Mouse (Mus musculus) G1E (cell line): ENCODE measurements around the gene Olfr1350. TPM values are rescaled to one million over a fixed set of nuclear protein-coding genes. Genes with fewer than 3 reads are reported as not detected.
"Not testable (repeated sequence)": the region's sequence is repeated elsewhere in the genome, so short reads cannot be mapped to it uniquely, and the experiment has no call there.

Experiments used
- ATAC-seq: 2 replicates; pipeline ENCODE4 v1.8.0; 2016; ENCODE audit warnings: mild to moderate bottlenecking; ENCODE audit not compliant: insufficient number of reproducible peaks, poor library complexity, low FRiP score, severe bottlenecking; ENCODE audit errors: extremely low read depth
- DNase-seq: peaks from one replicate; pipeline ENCODE4 v3.0.0; 2012; ENCODE audit warnings: low spot score
- H3K27me3 ChIP-seq: 2 replicates; pipeline ENCODE4 v1.6.1; 2012; ENCODE audit warnings: mild to moderate bottlenecking, low read length, inconsistent platforms; ENCODE audit not compliant: insufficient read depth
- H3K36me3 ChIP-seq: replicated peaks from 2 replicates; pipeline ENCODE3; 2012; ENCODE audit warnings: mild to moderate bottlenecking, inconsistent platforms
- H3K4me1 ChIP-seq: 2 replicates; pipeline ENCODE4 v1.6.1; 2012; ENCODE audit warnings: low read depth, low read length, inconsistent platforms, mixed read lengths; ENCODE audit not compliant: insufficient read depth
- H3K4me3 ChIP-seq: 2 replicates; pipeline ENCODE4 v1.5.1; 2012; ENCODE audit warnings: low read depth, mild to moderate bottlenecking, inconsistent platforms, low read length, moderate library complexity, mixed read lengths
- H3K9me3 ChIP-seq: replicated peaks from 2 replicates; pipeline ENCODE4 v1.6.1; 2012; ENCODE audit warnings: inconsistent platforms
- CTCF ChIP-seq: IDR thresholded peaks from 2 replicates; pipeline ENCODE4 v1.5.1; 2012; ENCODE audit warnings: low read depth, low read length, inconsistent platforms, mixed read lengths
- GATA1 ChIP-seq: IDR thresholded peaks from 2 replicates; pipeline ENCODE4 v1.6.1; 2012; ENCODE audit warnings: borderline replicate concordance, low read length, inconsistent platforms, mixed read lengths
- GATA2 ChIP-seq: IDR thresholded peaks from 2 replicates; pipeline ENCODE4 v1.6.1; 2012; ENCODE audit warnings: low read depth, low read length, inconsistent platforms, borderline replicate concordance
- POLR2AphosphoS5 ChIP-seq: IDR thresholded peaks from 2 replicates; pipeline ENCODE4 v1.6.1; 2012; ENCODE audit warnings: low read depth, low read length, inconsistent platforms; ENCODE audit not compliant: insufficient replicate concordance
- TAL1 ChIP-seq: conservative IDR thresholded peaks from 2 replicates; pipeline ENCODE4 v1.6.1; 2012; ENCODE audit warnings: low read depth, low read length, inconsistent platforms, mixed read lengths
- polyA plus RNA-seq: library from polyadenylated mRNA; stranded (reverse); fragments of >175 nt; gene quantifications from 2 replicates; pipeline ENCODE4 v1.2.3, GENCODE M21; 2012
- total RNA-seq, 2 experiments: library from RNA; stranded (forward) in 1 of 2; stranded (reverse) in 1 of 2; fragments of 200-1000 nt in 1 of 2; fragments of >200 nt in 1 of 2; fragmentation: Nextera tagmentation in 1 of 2; gene quantifications; 2 replicates each; pipeline ENCODE4 v1.2.3; 2014 to 2017

Olfr1350 gene
- total RNA-seq (2014; fragmentation: Nextera tagmentation) (not detected in 2 replicates), total RNA-seq (2017) (0.05 and 0.29 TPM in 2 replicates), polyA plus RNA-seq (not detected in 2 replicates)

DNA sequence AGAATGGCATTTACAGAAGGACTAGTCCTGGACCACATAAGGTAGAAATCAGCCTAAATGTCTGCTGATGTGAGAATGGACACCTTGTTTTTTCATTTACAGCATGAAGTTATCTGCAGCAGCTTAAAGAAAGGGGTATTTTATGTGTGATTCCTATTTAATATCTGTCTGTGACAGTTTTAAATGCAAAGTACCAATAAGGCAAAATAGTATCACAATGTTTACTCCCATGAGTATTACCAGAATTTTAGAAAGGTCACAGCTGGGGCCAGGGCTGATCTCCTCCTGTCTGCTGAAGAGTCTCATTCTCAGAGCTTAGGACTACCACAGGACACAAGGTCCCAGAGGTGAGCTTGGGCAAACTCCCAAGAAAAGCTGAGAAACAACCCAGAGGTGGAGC, at the start of gene Olfr1350:
TSS of gene Olfr1350 (plus strand) at position 301 of the 400 bp plus-strand sequence.
- Histone ChIP-seq H3K9me3 (no peaks in the 10 kb centered on the region), H3K4me3 (no peak within 1 kb of the TSS), H3K27me3 (no peaks in the 10 kb centered on the region), H3K4me1 (no peaks in the 10 kb centered on the region), H3K36me3 (no peaks in the 10 kb centered on the region)
- DNase-seq: no peak
- TF ChIP-seq CTCF (no peak), POLR2AphosphoS5 (no peak), GATA2 (no peak), GATA1 (no peak), TAL1 (no peak)
- ATAC-seq: no peak

- ATAC-seq (no peak), DNase-seq (no peak)
- Histone ChIP-seq H3K36me3 (no peaks in the 10 kb centered on the region), H3K9me3 (peaks cover 2% of the 10 kb centered on the region; the same call in 1 of the 2 replicates), H3K27me3 (no peaks in the 10 kb centered on the region), H3K4me1 (no peaks in the 10 kb centered on the region), H3K4me3 (no peak overlapping the region)
- TF ChIP-seq POLR2AphosphoS5: no peak
- TF ChIP-seq GATA2: no peak
- no peak for TF ChIP-seq GATA1
- TF ChIP-seq TAL1: no peak
- TF ChIP-seq CTCF: no peak
Observed at GRCm38 (mm10) chr7:6521666-6522065, 43.0 kb upstream of the Olfr1350 start.

- H3K27me3 ChIP-seq: no peaks in the 10 kb centered on the region
- peaks cover 2% of the 10 kb centered on the region; the same call in 1 of the 2 replicates for H3K9me3 ChIP-seq
- H3K4me3 ChIP-seq: no peak within 1 kb of the TSS
- TF ChIP-seq POLR2AphosphoS5: no peak
- no peak for TF ChIP-seq GATA2
- no peaks in the 10 kb centered on the region for H3K4me1 ChIP-seq
- DNase-seq: no peak
- no peaks in the 10 kb centered on the region for H3K36me3 ChIP-seq
- no peak for ATAC-seq
Observed at GRCm38 (mm10) chr7:6522850-6523249, 41.8 kb upstream of the Olfr1350 start, which contains the start of gene Olfr1349. Gene Olfr1349 (minus strand): TSS chr7:6522950.

DNA sequence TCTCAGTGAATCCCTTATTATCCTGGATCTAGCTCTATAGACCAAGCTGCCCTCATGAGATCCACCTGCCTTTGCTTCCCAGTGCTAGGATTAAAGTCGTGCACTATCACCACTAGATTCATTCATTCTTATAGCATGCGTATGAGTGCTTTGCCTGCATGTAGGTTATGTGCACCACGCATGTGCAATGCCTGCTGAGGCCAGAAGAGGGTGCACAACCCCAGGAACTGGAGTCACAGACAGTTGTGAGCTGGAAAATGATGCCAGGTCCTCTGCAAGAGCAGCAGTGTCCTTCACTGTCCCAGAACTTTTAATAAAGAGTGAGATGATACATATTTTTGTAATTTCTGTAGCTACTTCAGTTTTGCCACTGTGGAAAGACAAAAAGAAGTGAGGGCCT, 39.6 kb upstream of the Olfr1350 start:
- no peaks in the 10 kb centered on the region for H3K4me1 ChIP-seq
- H3K4me3 ChIP-seq: no peak overlapping the region
- no peak for DNase-seq
- H3K36me3 ChIP-seq: no peaks in the 10 kb centered on the region
- H3K27me3 ChIP-seq: no peaks in the 10 kb centered on the region
- no peak for TF ChIP-seq TAL1
- TF ChIP-seq CTCF: no peak
- TF ChIP-seq GATA1: no peak
- no peak for TF ChIP-seq POLR2AphosphoS5
- TF ChIP-seq GATA2: no peak
- H3K9me3 ChIP-seq: peaks cover 2% of the 10 kb centered on the region; the same call in 1 of the 2 replicates
- no peak for ATAC-seq

DNA sequence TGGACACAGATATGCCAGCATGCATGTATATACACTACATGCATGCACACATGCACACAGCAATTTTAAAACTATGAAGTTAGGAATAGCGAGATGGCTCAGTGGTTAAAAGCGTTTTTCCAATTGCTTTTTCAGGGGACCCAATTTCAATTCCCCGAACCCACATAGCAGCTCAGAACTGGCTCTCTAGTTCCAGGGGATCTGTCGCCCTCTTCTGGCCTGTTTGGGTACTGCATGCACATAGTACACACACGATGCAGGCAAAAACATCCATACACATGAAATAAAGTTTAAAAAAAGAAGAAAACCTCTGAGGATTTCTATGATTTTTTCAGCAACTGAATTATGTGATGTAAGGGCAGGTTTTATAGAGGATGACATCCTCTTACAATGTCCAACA, 38.5 kb upstream of the Olfr1350 start:
- peaks cover 2% of the 10 kb centered on the region; the same call in 1 of the 2 replicates for H3K9me3 ChIP-seq
- peak; percentile 59 for TF ChIP-seq CTCF
- no peak for TF ChIP-seq GATA1
- no peak for ATAC-seq
- DNase-seq: no peak
- H3K36me3 ChIP-seq: no peaks in the 10 kb centered on the region
- no peak overlapping the region for H3K4me3 ChIP-seq
- no peaks in the 10 kb centered on the region for H3K4me1 ChIP-seq
- H3K27me3 ChIP-seq: no peaks in the 10 kb centered on the region

- Histone ChIP-seq H3K4me1 (no peaks in the 10 kb centered on the region), H3K36me3 (no peaks in the 10 kb centered on the region), H3K9me3 (no peaks in the 10 kb centered on the region), H3K27me3 (no peaks in the 10 kb centered on the region), H3K4me3 (no peak overlapping the region)
- no peak for DNase-seq
- TF ChIP-seq TAL1 (no peak), POLR2AphosphoS5 (no peak), GATA1 (no peak), CTCF (no peak), GATA2 (no peak)
- no peak for ATAC-seq
Observed at GRCm38 (mm10) chr7:6586096-6586759, 21.6 kb downstream of the Olfr1350 start.

DNA sequence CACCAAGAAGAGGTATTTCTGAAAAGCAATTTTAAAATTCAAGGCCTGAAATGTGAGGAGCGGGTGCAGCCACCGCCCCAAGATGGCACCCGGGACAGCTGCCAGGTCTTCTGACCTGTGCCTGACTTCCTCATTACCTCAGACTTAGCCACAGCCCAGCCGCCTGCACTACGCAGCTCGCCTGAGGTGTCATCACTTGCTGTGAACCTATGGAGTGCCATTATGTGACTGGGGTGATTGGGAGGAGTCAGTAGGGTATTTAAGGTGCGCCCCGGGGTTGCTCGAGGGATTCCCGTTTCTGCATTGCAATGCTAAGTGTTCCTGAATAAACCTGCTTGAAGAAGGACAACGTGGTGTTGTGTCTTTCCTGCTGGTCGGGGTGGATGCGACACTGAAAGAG, 24.1 kb downstream of the Olfr1350 start:
- H3K4me3 ChIP-seq, ATAC-seq, H3K36me3 ChIP-seq, DNase-seq, H3K9me3 ChIP-seq, H3K4me1 ChIP-seq, H3K27me3 ChIP-seq: not testable (repeated sequence)
